9 mouse cellular contexts compared by ENCODE assay signal in the genomic region with DNA sequence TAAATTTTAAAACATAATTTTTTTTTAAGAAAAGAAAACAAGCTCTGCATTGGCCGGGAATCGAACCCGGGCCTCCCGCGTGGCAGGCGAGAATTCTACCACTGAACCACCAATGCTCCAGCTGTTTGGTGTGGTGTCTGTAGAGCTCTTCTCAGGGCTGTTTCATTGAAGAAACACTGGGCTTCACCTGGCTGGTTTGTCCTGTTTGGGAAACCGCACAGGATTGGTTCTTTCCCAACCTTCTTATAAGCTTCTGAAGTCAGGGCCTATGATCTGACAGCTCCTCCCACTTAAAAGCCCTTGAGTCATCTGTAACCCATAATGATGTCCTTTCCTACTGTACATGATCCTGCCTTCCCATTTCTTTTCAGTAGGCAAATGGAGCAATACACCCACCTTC. TPM values are rescaled to one million over a fixed set of nuclear protein-coding genes. Genes with fewer than 3 reads are reported as not detected.
A peak's percentile ranks its signal among the peaks of the same experiment; 100 is the strongest.
DNase-seq lines count a peak whose midpoint lies in the region; ATAC-seq and TF ChIP-seq lines count a peak whose summit lies in the region.
"Had no signal": no experiment of that assay in that cellular context is flagged by ENCODE, and none has a peak within 500 bp of the region (broad histone marks: within the 10 kb centered on the region; RNA-seq: fewer than 3 reads in every experiment).

No protein-coding gene starts in this region.

- no peak for TF ChIP-seq CTCF in MEL (IDR thresholded peaks at IDR 0.05 in 2 of 3, conservative IDR thresholded peaks at IDR 0.05 in 1 of 3; ENCODE audit: control insufficient read depth in 1 of 3, insufficient read depth in 1 of 3, low read depth in 2 of 3, low read length in 3 of 3, poor library complexity in 1 of 3, severe bottlenecking in 1 of 3)
- no peak for TF ChIP-seq CTCF in intestine, postnatal 0 days (IDR thresholded peaks at IDR 0.05; ENCODE audit: low read depth)

- no peaks in the 10 kb centered on the region for H3K36me3 ChIP-seq in embryonic facial prominence, embryonic 11.5 days (replicated peaks; ENCODE audit: control insufficient read depth, insufficient read depth, low read depth, low read length)
- H3K36me3 ChIP-seq in embryonic facial prominence, embryonic 10.5 days (replicated peaks): peaks cover 52% of the 10 kb centered on the region
- peaks cover 0 to 11% of the 10 kb centered on the region in 2 experiments; a peak in 3 of 4 replicates for H3K36me3 ChIP-seq in MEL (ENCODE audit: control insufficient read depth in 1 of 2, insufficient read depth in 2 of 2, low read length in 2 of 2)
- peaks cover 43% of the 10 kb centered on the region for H3K36me3 ChIP-seq in intestine, postnatal 0 days (ENCODE audit: control insufficient read depth, insufficient read depth)
- peaks cover 44% of the 10 kb centered on the region for H3K36me3 ChIP-seq in midbrain, embryonic 14.5 days (ENCODE audit: control insufficient read depth, insufficient read depth, low read length)

- TF ChIP-seq EP300 in MEL (IDR thresholded peaks at IDR 0.05; ENCODE audit: low read depth in 1 of 2, low read length in 2 of 2): no peak

- DNase-seq in embryonic facial prominence, embryonic 11.5 days (ENCODE audit: low spot score): peak; percentile 2
- no peak for DNase-seq in embryonic facial prominence, embryonic 10.5 days (ENCODE audit: low spot score)
- peak; percentile 47 for DNase-seq in kidney, postnatal 10 days
- DNase-seq in kidney, adult 8-10 months: no peak
- no peak for DNase-seq in MEL (ENCODE audit: low read depth, low spot score)
- no peak for DNase-seq in midbrain, embryonic 14.5 days
- no peak for DNase-seq in left cerebral cortex, postnatal 4 days

- no peak overlapping the region for H3K27ac ChIP-seq in embryonic facial prominence, embryonic 11.5 days (replicated peaks; ENCODE audit: low read depth, low read length)
- H3K27ac ChIP-seq in embryonic facial prominence, embryonic 10.5 days (replicated peaks): no peak overlapping the region
- no peak overlapping the region for H3K27ac ChIP-seq in MEL (ENCODE audit: control insufficient read depth, low read depth, low read length)
- H3K27ac ChIP-seq in intestine, postnatal 0 days (ENCODE audit: low read depth, low read length): 0 out of 2 replicates have a peak overlapping the region, but pooled peaks have one; percentile 42
- H3K27ac ChIP-seq in midbrain, embryonic 14.5 days (replicated peaks; ENCODE audit: low read depth, low read length): no peak overlapping the region
- H3K27ac ChIP-seq: forebrain, embryonic 13.5 days had no signal

- WGBS in embryonic facial prominence, embryonic 11.5 days: 95% methylated on average over 7 of the region's 7 CpGs
- 92% methylated on average over 7 of the region's 7 CpGs for WGBS in embryonic facial prominence, embryonic 10.5 days
- 93% methylated on average over 7 of the region's 7 CpGs for whole genome bisulfite sequencing in intestine, postnatal 0 days
- 95% methylated on average over 7 of the region's 7 CpGs for WGBS in midbrain, embryonic 14.5 days

- ATAC-seq in embryonic facial prominence, embryonic 11.5 days (replicated peaks; ENCODE audit: insufficient number of reproducible peaks, low FRiP score, low TSS enrichment, low read depth): no peak
- ATAC-seq in intestine, postnatal 0 days: no peak
- ATAC-seq in midbrain, embryonic 14.5 days (ENCODE audit: low FRiP score, low TSS enrichment): no peak
- ATAC-seq: forebrain, embryonic 13.5 days had no signal

- no peaks in the 10 kb centered on the region for H3K27me3 ChIP-seq in embryonic facial prominence, embryonic 11.5 days (ENCODE audit: control insufficient read depth, insufficient read depth, low read length)
- H3K27me3 ChIP-seq in embryonic facial prominence, embryonic 10.5 days (replicated peaks; ENCODE audit: low read depth, poor library complexity, severe bottlenecking): no peaks in the 10 kb centered on the region
- H3K27me3 ChIP-seq in MEL (ENCODE audit: control insufficient read depth in 1 of 2, insufficient read depth in 2 of 2, low read length in 2 of 2): no peaks in the 10 kb centered on the region
- no peaks in the 10 kb centered on the region for H3K27me3 ChIP-seq in intestine, postnatal 0 days (replicated peaks; ENCODE audit: control insufficient read depth, insufficient read depth, low read length)
- no peaks in the 10 kb centered on the region for H3K27me3 ChIP-seq in midbrain, embryonic 14.5 days (ENCODE audit: control insufficient read depth, insufficient read depth, low read length)
- H3K27me3 ChIP-seq: forebrain, embryonic 13.5 days had no signal

- H3K4me2 ChIP-seq in embryonic facial prominence, embryonic 11.5 days (ENCODE audit: low read depth, low read length): no peak overlapping the region
- H3K4me2 ChIP-seq in intestine, postnatal 0 days (replicated peaks; ENCODE audit: low read depth): 0 out of 2 replicates have a peak overlapping the region, but pooled peaks have one; percentile 27
- H3K4me2 ChIP-seq in midbrain, embryonic 14.5 days (ENCODE audit: low read length): no peak overlapping the region
- H3K4me2 ChIP-seq: forebrain, embryonic 13.5 days had no signal

- peaks cover 23% of the 10 kb centered on the region for H3K79me2 ChIP-seq in MEL (ENCODE audit: control insufficient read depth, insufficient read depth, low read length, poor library complexity)

- intact Hi-C loops in left cerebral cortex, postnatal 4 days (cut with DNase I): no loop called here

- no peak for TF ChIP-seq RAD21 in MEL (IDR thresholded peaks at IDR 0.05; ENCODE audit: low read depth, low read length)

- no peaks in the 10 kb centered on the region for H3K4me1 ChIP-seq in embryonic facial prominence, embryonic 11.5 days (ENCODE audit: control insufficient read depth, insufficient read depth, low read length)
- H3K4me1 ChIP-seq in embryonic facial prominence, embryonic 10.5 days: no peaks in the 10 kb centered on the region
- no peaks in the 10 kb centered on the region for H3K4me1 ChIP-seq in MEL (ENCODE audit: control insufficient read depth in 1 of 2, insufficient read depth in 2 of 2, low read length in 2 of 2)
- no peaks in the 10 kb centered on the region for H3K4me1 ChIP-seq in intestine, postnatal 0 days (replicated peaks; ENCODE audit: control insufficient read depth, insufficient read depth, low read length)
- H3K4me1 ChIP-seq in midbrain, embryonic 14.5 days (ENCODE audit: control insufficient read depth, insufficient read depth, low read length): no peaks in the 10 kb centered on the region
- H3K4me1 ChIP-seq: forebrain, embryonic 13.5 days had no signal

- no peaks in the 10 kb centered on the region for H3K9me3 ChIP-seq in embryonic facial prominence, embryonic 11.5 days (replicated peaks; ENCODE audit: control insufficient read depth, low read length)
- H3K9me3 ChIP-seq in embryonic facial prominence, embryonic 10.5 days: no peaks in the 10 kb centered on the region
- no peaks in the 10 kb centered on the region for H3K9me3 ChIP-seq in MEL (replicated peaks; ENCODE audit: insufficient read depth, low read length)
- no peaks in the 10 kb centered on the region for H3K9me3 ChIP-seq in intestine, postnatal 0 days (ENCODE audit: control insufficient read depth)
- no peaks in the 10 kb centered on the region for H3K9me3 ChIP-seq in midbrain, embryonic 14.5 days (ENCODE audit: control insufficient read depth, low read length)
- H3K9me3 ChIP-seq: forebrain, embryonic 13.5 days had no signal

- H3K4me3 ChIP-seq in embryonic facial prominence, embryonic 11.5 days (ENCODE audit: low read depth, low read length): no peak overlapping the region
- H3K4me3 ChIP-seq in embryonic facial prominence, embryonic 10.5 days: no peak overlapping the region
- no peak overlapping the region for H3K4me3 ChIP-seq in MEL (ENCODE audit: control insufficient read depth in 1 of 2, insufficient read depth in 1 of 2, low read depth in 2 of 2, low read length in 2 of 2)
- no peak overlapping the region for H3K4me3 ChIP-seq in intestine, postnatal 0 days (ENCODE audit: low read depth, low read length)
- H3K4me3 ChIP-seq in midbrain, embryonic 14.5 days (replicated peaks; ENCODE audit: low read depth, low read length): no peak overlapping the region
- H3K4me3 ChIP-seq: forebrain, embryonic 13.5 days had no signal

- no peak overlapping the region for H3K9ac ChIP-seq in embryonic facial prominence, embryonic 11.5 days (replicated peaks; ENCODE audit: low read length)
- H3K9ac ChIP-seq in MEL (ENCODE audit: control insufficient read depth, low read depth, low read length, poor library complexity, severe bottlenecking): no peak overlapping the region
- H3K9ac ChIP-seq in intestine, postnatal 0 days (ENCODE audit: low read depth, low read length): no peak overlapping the region
- no peak overlapping the region for H3K9ac ChIP-seq in midbrain, embryonic 14.5 days (replicated peaks; ENCODE audit: low read length)
- H3K9ac ChIP-seq: forebrain, embryonic 13.5 days had no signal

- no peak for TF ChIP-seq POLR2A in MEL (IDR thresholded peaks at IDR 0.05; ENCODE audit: control insufficient read depth in 1 of 2, insufficient read depth in 1 of 2, low read depth in 1 of 2, low read length in 2 of 2, poor library complexity in 1 of 2)

TF ChIP-seq in MEL, 35 proteins besides CTCF, POLR2A, EP300 and RAD21:
- peak; percentile 95 for TF ChIP-seq TBP (IDR thresholded peaks at IDR 0.05; ENCODE audit: low read depth, low read length)
- TF ChIP-seq NRF1 (IDR thresholded peaks at IDR 0.05; ENCODE audit: insufficient read depth, low read depth, low read length, poor library complexity, severe bottlenecking): no peak

RNA-seq across cellular contexts. Expression of a gene that starts 12.8 kb away (rescaled TPM):
- polyA plus RNA-seq in embryonic facial prominence, embryonic 11.5 days (2014; fragmentation: Nextera tagmentation; extraction: Ambion mirVana): 29.2 and 29.3 TPM in 2 replicates
- 26.2 and 27.3 TPM in 2 replicates for polyA plus RNA-seq in embryonic facial prominence, embryonic 10.5 days (2016; fragmentation: Nextera tagmentation; extraction: Ambion mirVana)
- total RNA-seq in MEL (2012; rRNA removed): 31.1 and 31.7 TPM in 2 replicates
- 10 to 100 TPM in 1 of 2 experiments, not detected in 1; 86.0 TPM for polyA plus RNA-seq in MEL (2012; ENCODE audit: insufficient read depth in 1 of 2, insufficient read length in 2 of 2, low read depth in 1 of 2, low replicate concordance in 2 of 2, missing spikeins in 1 of 2)
- polyA plus RNA-seq in intestine, postnatal 0 days (2015; fragmentation: Nextera tagmentation; extraction: Ambion mirVana): 14.4 and 14.8 TPM in 2 replicates
- 31.7 and 32.5 TPM in 2 replicates for polyA plus RNA-seq in midbrain, embryonic 14.5 days (2014; fragmentation: Nextera tagmentation; extraction: Ambion mirVana)
- total RNA-seq in left cerebral cortex, postnatal 4 days (2021): 10 to 100 TPM; 47.3 to 49.0 TPM

Comparison
In these comparisons a context has a peak if more than half of its experiments do, and no peak if none do; other contexts are left out.
1. DNase-seq: peak in embryonic facial prominence, embryonic 11.5 days (single experiment) and kidney, postnatal 10 days (single experiment); none in embryonic facial prominence, embryonic 10.5 days (single experiment), kidney, adult 8-10 months (0 of 2), MEL (single experiment), midbrain, embryonic 14.5 days (single experiment) and left cerebral cortex, postnatal 4 days (single experiment).